Mouse (Mus musculus): ENCODE measurements at regions not wholly inside any gene's neighbourhood (a gene's known extent, or its start where the extent isn't known, plus 50 kb on each side); places are given as distances from the start of the nearest gene placed in this dataset.

GRCm38 (mm10) chr2:170209121-170209520 is 61.2 kb upstream of the Zfp217 start:
- Histone ChIP-seq H3K27ac (no peak overlapping the region), H3K4me3 (no peak overlapping the region), H3K36me3 (no peaks in the 10 kb centered on the region), H3K9ac (no peak overlapping the region), H3K4me2 (replicated peaks) (no peak overlapping the region), H3K9me3 (no peaks in the 10 kb centered on the region), H3K27me3 (no peaks in the 10 kb centered on the region), H3K4me1 (peaks cover 14% of the 10 kb centered on the region)
- ATAC-seq (ENCODE audit: insufficient number of reproducible peaks, insufficient read depth, low FRiP score, low TSS enrichment) = no peak
- WGBS = 70% methylated on average over 12 of the region's 12 CpGs

DNA sequence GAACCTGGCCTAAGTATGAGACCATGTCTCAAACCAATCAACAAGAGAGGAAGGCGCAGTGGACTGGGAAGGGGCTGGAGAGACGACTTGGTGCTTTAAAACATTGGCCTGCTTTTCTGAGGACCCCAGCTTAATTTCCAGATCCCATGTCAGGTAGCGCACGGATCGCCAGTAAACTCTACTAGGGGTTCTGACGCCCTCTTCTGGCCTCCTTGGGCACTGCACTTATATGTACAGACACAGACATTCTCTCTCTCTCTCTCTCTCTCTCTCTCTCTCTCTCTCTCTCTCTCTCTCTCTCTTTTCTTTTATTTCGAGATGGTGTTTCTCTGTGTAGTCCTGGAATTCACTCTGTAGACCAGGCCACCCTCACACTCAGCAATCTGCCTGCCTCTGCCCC is 60.0 kb upstream of the Zfp217 start:
- no peak overlapping the region for H3K4me3 ChIP-seq
- WGBS = 85% methylated on average over 7 of the region's 7 CpGs
- H3K36me3 ChIP-seq = no peaks in the 10 kb centered on the region
- H3K9me3 ChIP-seq = no peaks in the 10 kb centered on the region
- no peak overlapping the region for H3K27ac ChIP-seq
- no peak for ATAC-seq (ENCODE audit: insufficient number of reproducible peaks, insufficient read depth, low FRiP score, low TSS enrichment)
- no peak overlapping the region for H3K4me2 ChIP-seq (replicated peaks)
- peaks cover 14% of the 10 kb centered on the region for H3K4me1 ChIP-seq
- no peaks in the 10 kb centered on the region for H3K27me3 ChIP-seq
- no peak overlapping the region for H3K9ac ChIP-seq

- no peaks in the 10 kb centered on the region for H3K36me3 ChIP-seq
- no peak overlapping the region for H3K9ac ChIP-seq
- no peaks in the 10 kb centered on the region for H3K27me3 ChIP-seq
- no peaks in the 10 kb centered on the region for H3K9me3 ChIP-seq
- WGBS = 94% methylated on average over 6 of the region's 6 CpGs
- peaks cover 14% of the 10 kb centered on the region for H3K4me1 ChIP-seq
- no peak overlapping the region for H3K4me2 ChIP-seq (replicated peaks)
- H3K4me3 ChIP-seq = no peak overlapping the region
- no peak for ATAC-seq (ENCODE audit: insufficient number of reproducible peaks, insufficient read depth, low FRiP score, low TSS enrichment)
- no peak overlapping the region for H3K27ac ChIP-seq
Observed at GRCm38 (mm10) chr2:170207395-170207794, 59.5 kb upstream of the Zfp217 start.

DNA sequence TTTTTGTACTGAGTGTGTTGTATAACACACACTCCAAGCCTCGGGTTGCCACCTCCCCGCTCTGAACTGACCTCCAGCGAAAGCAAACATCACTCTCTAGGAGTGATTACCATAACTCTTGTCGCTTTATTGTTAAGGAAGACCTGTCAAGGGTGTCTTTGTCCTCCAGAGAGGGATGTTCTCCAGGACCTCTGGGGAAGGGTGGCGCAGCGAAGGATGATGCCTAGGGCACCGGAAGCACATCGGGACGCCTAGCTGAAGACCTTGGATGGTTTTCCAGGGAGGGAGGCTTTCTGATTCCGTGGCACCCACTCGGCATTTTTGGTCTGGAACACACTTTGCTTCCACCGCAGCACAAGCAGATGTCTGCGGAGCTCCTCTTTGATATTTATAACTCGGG is 59.0 kb upstream of the Zfp217 start:
- Histone ChIP-seq H3K27me3 (no peaks in the 10 kb centered on the region), H3K36me3 (no peaks in the 10 kb centered on the region), H3K4me1 (peaks cover 14% of the 10 kb centered on the region), H3K4me2 (replicated peaks) (no peak overlapping the region), H3K9me3 (no peaks in the 10 kb centered on the region), H3K9ac (no peak overlapping the region), H3K27ac (no peak overlapping the region), H3K4me3 (no peak overlapping the region)
- 53% methylated on average over 14 of the region's 14 CpGs for WGBS
- no peak for ATAC-seq (ENCODE audit: insufficient number of reproducible peaks, insufficient read depth, low FRiP score, low TSS enrichment)

DNA sequence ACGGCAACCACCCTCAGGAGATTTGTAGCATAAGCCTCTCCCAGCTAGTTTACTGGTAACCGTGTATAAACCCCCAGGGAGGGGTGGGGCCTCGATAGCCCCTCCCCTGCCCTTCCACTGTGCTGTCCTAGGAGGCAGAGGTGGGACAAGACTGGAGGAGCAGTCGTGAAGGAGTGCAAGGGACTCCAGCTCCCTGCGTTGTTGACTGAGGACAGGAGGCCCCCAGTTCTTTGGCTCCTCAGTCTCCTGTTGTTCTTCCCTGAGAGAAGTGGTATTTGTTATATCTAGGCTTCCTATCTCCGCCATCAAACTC is 58.5 kb upstream of the Zfp217 start:
- H3K9ac ChIP-seq = no peak overlapping the region
- H3K4me2 ChIP-seq (replicated peaks) = peak overlapping the region; percentile 54
- ATAC-seq (ENCODE audit: insufficient number of reproducible peaks, insufficient read depth, low FRiP score, low TSS enrichment) = no peak; the same call in 1 of the 2 replicates
- H3K9me3 ChIP-seq = no peaks in the 10 kb centered on the region
- no peak overlapping the region for H3K4me3 ChIP-seq
- H3K27ac ChIP-seq = no peak overlapping the region
- WGBS = 4% methylated on average over 6 of the region's 6 CpGs
- peaks cover 14% of the 10 kb centered on the region for H3K4me1 ChIP-seq
- H3K27me3 ChIP-seq = no peaks in the 10 kb centered on the region
- H3K36me3 ChIP-seq = no peaks in the 10 kb centered on the region

DNA sequence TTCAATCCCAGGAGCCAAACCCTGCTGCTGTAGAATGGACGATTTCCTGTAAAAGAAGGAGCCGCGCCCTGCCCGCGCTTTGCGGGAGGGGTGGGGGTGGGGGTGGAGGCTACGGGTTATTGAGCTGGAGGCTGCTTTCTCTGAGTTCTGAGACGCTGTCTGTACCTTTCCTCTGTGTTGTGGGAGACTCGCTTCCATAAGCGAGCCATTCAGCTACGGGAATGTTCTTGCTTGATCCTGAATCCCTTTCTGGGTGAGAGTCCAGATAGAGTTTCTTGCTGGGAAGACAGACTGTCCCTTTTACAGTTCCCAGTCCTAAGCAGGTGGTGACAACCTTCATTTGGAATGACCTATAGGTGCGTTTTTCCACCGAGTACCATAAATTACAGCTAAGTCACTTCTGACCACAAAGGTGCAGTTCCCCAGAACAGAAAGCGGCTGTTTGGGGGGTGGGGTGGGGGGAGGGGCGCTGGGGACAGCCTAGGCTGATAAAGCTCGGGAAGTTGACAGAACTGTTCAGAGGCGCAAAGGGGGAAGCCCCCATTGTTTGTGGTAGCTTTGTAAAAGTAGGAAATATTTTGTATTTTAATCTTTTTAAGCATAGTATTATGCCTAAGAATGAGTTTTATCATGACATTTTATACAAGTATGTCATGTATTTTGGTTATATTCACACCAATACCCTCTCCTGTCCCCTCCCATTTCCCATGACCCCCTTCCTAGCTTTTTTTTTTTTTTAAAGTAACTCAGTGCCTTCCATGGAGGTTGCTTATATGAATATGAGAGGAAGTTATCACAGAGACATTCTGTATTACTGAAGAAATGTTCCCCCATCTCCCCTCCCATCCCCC is 57.9 kb upstream of the Zfp217 start:
- no peaks in the 10 kb centered on the region for H3K36me3 ChIP-seq

GRCm38 (mm10) chr2:170204768-170205514 is 57.0 kb upstream of the Zfp217 start:
- no peak for ATAC-seq (ENCODE audit: insufficient number of reproducible peaks, insufficient read depth, low FRiP score, low TSS enrichment)
- no peaks in the 10 kb centered on the region for H3K36me3 ChIP-seq
- H3K9me3 ChIP-seq = no peaks in the 10 kb centered on the region
- H3K4me2 ChIP-seq (replicated peaks) = peak overlapping the region; percentile 54
- H3K9ac ChIP-seq = no peak overlapping the region
- peaks cover 14% of the 10 kb centered on the region for H3K4me1 ChIP-seq
- no peak overlapping the region for H3K27ac ChIP-seq
- H3K27me3 ChIP-seq = no peaks in the 10 kb centered on the region
- H3K4me3 ChIP-seq = peak overlapping the region; percentile 26
- 31% methylated on average over 10 of the region's 10 CpGs for WGBS

More for the DNA sequence above, 57.9 kb upstream of the Zfp217 start:
- Histone ChIP-seq H3K4me1 (peaks cover 14% of the 10 kb centered on the region), H3K4me2 (replicated peaks) (peak overlapping the region; percentile 54), H3K27ac (peak overlapping the region; percentile 75), H3K4me3 (peak overlapping the region; percentile 26), H3K9me3 (no peaks in the 10 kb centered on the region), H3K9ac (peak overlapping the region; percentile 38; the same call in 1 of the 2 replicates), H3K27me3 (no peaks in the 10 kb centered on the region)
- ATAC-seq (ENCODE audit: insufficient number of reproducible peaks, insufficient read depth, low FRiP score, low TSS enrichment) = no peak
- under 1% methylated on average over 17 of the region's 17 CpGs for WGBS

GRCm38 (mm10) chr2:170203496-170203895 is 55.6 kb upstream of the Zfp217 start:
- no peak overlapping the region for H3K4me3 ChIP-seq
- no peak overlapping the region for H3K4me2 ChIP-seq (replicated peaks)
- no peak overlapping the region for H3K27ac ChIP-seq
- ATAC-seq (ENCODE audit: insufficient number of reproducible peaks, insufficient read depth, low FRiP score, low TSS enrichment) = no peak
- H3K4me1 ChIP-seq = peaks cover 14% of the 10 kb centered on the region
- no peak overlapping the region for H3K9ac ChIP-seq
- no peaks in the 10 kb centered on the region for H3K36me3 ChIP-seq
- H3K27me3 ChIP-seq = no peaks in the 10 kb centered on the region
- H3K9me3 ChIP-seq = no peaks in the 10 kb centered on the region
- 87% methylated on average over 5 of the region's 5 CpGs for WGBS

GRCm38 (mm10) chr2:170201816-170202371 is 54.0 kb upstream of the Zfp217 start:
- no peak for ATAC-seq (ENCODE audit: insufficient number of reproducible peaks, insufficient read depth, low FRiP score, low TSS enrichment)
- peaks cover 14% of the 10 kb centered on the region for H3K4me1 ChIP-seq
- H3K36me3 ChIP-seq = no peaks in the 10 kb centered on the region
- H3K4me3 ChIP-seq = no peak overlapping the region
- no peak overlapping the region for H3K9ac ChIP-seq
- no peak overlapping the region for H3K4me2 ChIP-seq (replicated peaks)
- WGBS = 76% methylated on average over 10 of the region's 10 CpGs
- no peaks in the 10 kb centered on the region for H3K27me3 ChIP-seq
- H3K9me3 ChIP-seq = no peaks in the 10 kb centered on the region
- H3K27ac ChIP-seq = no peak overlapping the region

All from embryonic facial prominence, embryonic 12.5 days (tissue).